Mouse (Mus musculus) brain, embryonic 18.5 days (tissue): ENCODE measurements around the gene Olfr1390.
"Not testable (repeated sequence)": the region's sequence is repeated elsewhere in the genome, so short reads cannot be mapped to it uniquely, and the experiment has no call there.

Source experiments
- DNase-seq: peaks from one replicate; pipeline ENCODE4 v3.0.0-alpha.2; 2012; ENCODE audit warnings: low read depth, low spot score

The Olfr1390 gene

GRCm38 (mm10) chr11:49334888-49335287 lies at the start of gene Olfr1390:
Gene Olfr1390 (plus strand): TSS chr11:49335188.
- DNase-seq: no peak

GRCm38 (mm10) chr11:49287251-49287650 lies 47.7 kb upstream of the Olfr1390 start:
- no peak for DNase-seq

- DNase-seq: no peak
These were observed 42.2 kb upstream of the Olfr1390 start for GRCm38 (mm10) chr11:49292777-49293176.

GRCm38 (mm10) chr11:49304441-49304840 lies 30.5 kb upstream of the Olfr1390 start, which contains the start of gene Olfr10:
Gene Olfr10 (plus strand): TSS chr11:49304741.
- no peak for DNase-seq

GRCm38 (mm10) chr11:49308547-49308946 lies 26.4 kb upstream of the Olfr1390 start:
- not testable (repeated sequence) for DNase-seq

- DNase-seq: no peak
These were observed 12.5 kb upstream of the Olfr1390 start, which contains the start of gene Olfr1391 for GRCm38 (mm10) chr11:49322442-49322841. Gene Olfr1391 (plus strand): TSS chr11:49322742.

GRCm38 (mm10) chr11:49326726-49327125 lies 8.3 kb upstream of the Olfr1390 start:
- DNase-seq: no peak

- no peak for DNase-seq
These were observed 5.3 kb upstream of the Olfr1390 start for GRCm38 (mm10) chr11:49329686-49330085.

GRCm38 (mm10) chr11:49337150-49337832 lies 2.3 kb downstream of the Olfr1390 start:
- DNase-seq: no peak

GRCm38 (mm10) chr11:49383133-49383532 lies 48.1 kb downstream of the Olfr1390 start:
- DNase-seq: no peak

- not testable (repeated sequence) for DNase-seq
These were observed 51.1 kb downstream of the Olfr1390 start for GRCm38 (mm10) chr11:49386118-49386517.
